Mouse (Mus musculus) layer of hippocampus, adult 8-10 months (tissue): Measurements from ENCODE around the gene Lrrc7. TPM values are rescaled to one million over a fixed set of nuclear protein-coding genes. Genes with fewer than 3 reads are reported as not detected.
"Not testable (repeated sequence)": the region's sequence is repeated elsewhere in the genome, so short reads cannot be mapped to it uniquely, and the experiment has no call there.

ENCODE experiments used
- DNase-seq, 2 experiments: peaks; one replicate each; pipeline ENCODE4 v3.0.0; 2022; ENCODE audit warnings: low spot score in 2 of 2
- total RNA-seq, 4 experiments: library from RNA; stranded (reverse); gene quantifications; 2 replicates each; pipeline ENCODE4 v1.2.4; 2022

Lrrc7 gene
- total RNA-seq, 4 experiments from 2014 or later: 96.6 to 121 (median 109) TPM

DNA sequence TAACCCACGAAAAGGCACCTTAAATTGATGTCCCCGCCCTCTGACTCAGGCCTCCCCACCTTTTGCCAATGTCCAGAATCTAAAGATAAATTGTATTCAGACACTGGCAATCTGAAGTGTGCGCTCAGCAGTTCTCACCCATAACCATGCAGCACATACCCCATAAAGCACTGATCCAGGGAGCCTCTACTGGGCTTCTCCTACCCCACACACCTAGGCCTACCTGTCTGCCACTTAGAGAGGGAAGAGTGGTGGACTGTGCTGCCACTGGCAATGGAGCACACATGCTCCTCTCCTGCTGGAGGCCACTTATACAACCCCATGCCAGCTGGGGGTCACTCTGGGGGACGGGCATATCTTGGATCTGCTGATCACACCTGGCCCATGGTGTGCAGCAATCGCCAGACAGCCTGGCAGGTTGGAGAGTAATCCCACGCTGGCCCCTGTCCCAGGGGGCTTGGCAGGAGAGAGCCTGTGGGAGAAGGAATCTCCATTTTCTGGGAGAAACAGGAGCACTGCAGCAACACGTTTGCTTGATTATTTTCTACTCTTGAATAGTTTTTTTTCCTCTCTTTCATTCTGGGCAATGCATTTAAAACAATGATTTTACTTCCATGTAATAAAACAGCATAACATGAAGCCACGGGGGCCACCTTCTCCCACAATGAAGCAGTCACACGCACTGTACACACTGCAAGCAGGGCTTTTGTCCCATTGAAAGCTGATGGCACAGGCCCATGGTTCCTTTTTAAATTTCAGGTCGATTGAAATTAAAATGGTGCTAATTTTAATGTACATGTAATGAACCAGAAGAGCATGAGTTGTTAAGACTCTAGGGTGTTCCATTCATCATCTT is 386.9 kb downstream of the Lrrc7 start:
- DNase-seq: no peak

DNA sequence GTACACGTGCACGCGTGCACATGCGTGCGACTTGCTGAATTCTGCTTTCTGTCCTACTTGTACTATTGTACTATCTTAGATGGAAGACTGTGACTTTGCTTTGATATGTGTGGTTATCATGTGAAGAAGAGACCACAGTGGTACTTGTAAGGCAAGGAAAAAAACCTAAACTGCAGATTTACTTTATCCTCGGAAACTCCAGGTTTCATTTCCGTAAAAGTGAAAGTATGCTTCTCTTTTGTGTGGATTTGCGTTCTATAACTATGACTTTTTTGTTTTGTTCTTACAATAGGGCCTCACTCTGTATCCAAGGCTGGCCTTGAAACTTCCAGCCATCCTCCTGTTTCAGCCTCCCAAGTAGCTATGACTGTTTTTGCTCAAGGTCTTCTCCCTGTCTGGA is 392.8 kb downstream of the Lrrc7 start:
- DNase-seq: no peak

DNA sequence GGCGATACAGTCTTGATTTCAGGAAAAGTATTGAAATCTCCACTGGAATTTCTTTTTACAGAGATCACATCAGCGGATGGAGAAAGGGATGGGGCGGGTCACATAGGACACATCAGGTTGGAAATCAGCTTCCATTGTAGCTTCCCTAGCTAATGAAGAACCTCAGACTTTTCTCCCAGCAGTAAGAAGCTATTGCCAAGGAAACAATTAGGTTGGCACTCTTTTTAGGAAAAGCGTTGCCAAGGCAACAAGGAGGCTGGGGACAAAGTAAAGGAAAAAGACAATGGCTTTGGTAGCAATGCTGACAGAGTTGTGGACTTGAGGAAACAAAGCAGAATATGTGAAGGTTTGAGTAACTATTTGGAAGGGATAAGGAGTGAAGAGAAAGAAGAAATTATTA is 393.6 kb downstream of the Lrrc7 start:
- no peak for DNase-seq

DNA sequence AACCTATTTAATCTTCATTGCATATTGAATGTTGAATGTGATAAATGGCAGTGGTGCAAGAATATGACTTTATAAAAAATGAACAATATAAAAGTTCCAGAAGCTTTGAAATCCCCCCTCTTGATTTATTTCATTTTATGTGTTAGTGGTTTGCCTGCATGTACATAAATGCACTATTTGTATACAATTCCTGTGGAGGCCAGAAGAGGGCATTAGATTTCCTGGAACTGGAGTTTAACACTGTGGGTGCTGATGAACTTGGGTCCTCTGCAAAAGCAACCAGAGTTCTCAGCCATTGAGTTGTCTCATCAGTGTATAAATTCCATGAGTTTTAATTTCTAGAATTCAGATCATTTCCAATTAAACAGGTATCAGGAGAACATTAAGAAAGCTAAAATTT is 397.0 kb downstream of the Lrrc7 start:
- no peak for DNase-seq

DNA sequence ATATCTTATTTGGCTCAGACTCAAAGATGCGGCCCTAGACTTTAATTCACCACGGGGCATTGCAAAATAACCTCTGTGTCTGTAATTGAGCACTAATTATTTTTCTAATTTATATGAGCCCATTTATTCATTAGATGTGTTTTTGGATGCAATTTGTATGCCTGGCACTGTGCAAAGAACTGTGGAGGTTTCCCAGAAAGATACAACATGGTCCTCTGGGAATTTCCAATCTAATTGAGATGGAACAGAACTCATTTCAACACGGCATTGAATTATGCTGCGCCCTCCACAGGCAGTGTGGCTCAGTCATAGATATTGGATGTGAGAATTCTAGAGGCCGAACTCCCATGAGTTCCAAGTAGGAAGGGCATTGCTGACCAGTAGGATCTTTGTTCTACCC is 397.6 kb downstream of the Lrrc7 start:
- DNase-seq: no peak

DNA sequence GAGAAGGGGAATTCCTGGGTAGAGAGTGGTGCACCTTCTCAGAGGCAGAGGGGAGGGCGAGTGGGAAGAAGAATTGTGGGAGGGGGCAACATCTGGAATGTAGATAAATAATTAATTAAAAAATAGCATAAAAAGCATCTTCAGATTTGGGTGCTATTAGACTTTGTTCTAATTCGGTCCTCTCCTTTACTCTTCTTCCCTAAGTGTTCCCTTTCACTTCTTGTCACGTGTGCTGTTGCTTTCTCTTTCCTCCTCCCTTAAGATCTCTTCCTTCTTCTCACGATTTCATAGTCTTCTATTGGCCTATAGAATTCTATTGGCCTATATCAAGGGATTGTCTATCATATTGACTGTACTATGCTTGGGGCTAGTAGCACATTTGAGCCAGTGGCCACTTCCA is 398.9 kb downstream of the Lrrc7 start:
- no peak for DNase-seq

DNA sequence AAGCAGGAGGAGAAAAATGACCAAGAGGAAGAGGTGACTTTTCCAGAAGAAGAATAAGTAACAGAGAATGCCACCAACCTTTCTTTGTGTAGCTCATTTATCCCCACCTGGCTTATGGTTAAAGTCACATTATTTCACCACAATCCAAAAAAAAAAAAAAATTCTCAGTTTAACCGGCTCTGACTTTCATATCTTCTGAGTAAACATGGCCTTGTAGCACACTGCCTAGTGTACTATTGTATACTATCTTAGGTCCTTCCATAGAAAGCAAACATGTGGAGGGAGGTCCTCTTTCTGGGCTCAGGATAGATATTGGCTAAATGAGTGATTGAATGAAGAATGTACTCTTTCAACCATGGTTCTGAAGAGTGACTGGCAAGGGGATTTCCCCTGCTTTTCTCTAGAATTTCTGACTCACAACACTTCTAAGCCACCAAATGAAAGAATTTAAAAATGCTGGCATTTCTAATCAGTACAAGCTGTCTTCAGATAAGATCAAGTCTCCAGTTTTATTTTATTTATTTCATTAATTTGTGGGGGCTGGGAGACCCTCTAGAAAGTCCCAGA is 400.0 kb downstream of the Lrrc7 start:
- no peak for DNase-seq

DNA sequence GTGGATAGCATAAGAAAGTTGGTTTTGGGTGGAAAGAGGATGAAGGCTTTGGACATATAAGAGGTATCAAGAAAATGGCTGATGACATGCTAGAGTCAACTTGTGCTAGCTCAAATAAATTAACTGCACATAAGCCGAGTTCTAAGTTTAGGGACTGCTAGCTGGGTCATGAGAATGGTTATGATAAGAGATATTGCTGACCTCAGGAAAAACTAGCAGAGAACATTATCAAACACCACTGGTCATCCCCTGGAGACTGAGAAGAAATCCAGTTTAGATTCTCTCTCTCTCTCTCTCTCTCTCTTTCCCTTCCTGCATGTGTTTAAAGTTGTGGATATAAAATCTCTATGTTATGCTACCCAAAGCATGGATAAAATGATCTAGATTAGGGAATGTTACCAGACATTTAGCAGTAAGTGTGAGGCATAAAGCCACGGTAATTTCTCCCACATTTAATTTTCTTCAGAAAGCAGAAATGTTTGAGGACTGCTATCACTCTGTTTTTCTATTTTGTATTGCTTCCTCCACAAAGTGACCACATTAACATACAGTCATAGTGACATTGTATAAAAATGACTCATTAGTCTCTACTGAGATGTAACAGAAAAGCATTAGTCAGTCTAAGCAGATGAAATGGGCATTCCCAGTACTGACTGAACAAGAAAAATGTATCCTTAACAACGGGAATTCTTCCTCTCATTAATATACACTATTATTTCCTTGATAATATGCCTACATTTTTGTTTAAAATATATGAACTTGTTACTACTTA is 406.3 kb downstream of the Lrrc7 start:
- DNase-seq: no peak

DNA sequence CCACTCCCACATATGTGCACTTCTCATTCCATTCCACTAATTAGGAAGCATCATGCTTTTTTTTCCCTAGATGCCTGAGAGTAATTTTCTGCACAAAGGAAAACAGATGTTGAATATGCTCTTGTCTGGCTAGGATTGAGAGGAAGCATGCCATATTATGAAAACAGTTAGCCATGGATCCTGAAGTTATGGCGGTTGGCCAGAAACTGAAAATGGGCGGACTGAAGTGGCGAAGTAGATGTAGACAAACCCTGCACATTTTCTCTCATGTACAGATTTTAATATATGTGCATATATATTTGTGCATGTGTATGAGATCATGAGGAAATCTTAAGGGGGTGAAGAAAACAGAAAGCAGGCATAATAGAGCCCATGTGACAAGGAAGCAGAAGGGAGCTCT is 407.9 kb downstream of the Lrrc7 start:
- no peak for DNase-seq

DNA sequence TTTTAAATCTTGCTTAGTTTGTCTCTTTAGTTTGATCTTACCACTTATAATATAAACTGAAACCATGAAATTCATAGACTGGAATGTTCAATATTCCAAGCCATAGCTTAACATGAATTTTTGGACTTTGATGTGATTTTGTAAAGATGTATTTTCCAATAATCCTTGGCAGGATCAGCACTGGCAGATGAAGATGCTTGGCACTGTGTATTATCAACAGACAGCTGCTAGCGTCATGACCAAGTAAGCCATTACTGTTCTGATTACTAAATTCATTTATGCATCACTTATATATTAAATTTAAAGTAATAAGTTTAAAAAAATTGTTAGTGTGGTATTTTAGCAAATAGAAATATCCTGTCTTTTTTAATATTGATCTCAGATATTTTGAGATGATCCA is 413.0 kb downstream of the Lrrc7 start:
- no peak for DNase-seq

DNA sequence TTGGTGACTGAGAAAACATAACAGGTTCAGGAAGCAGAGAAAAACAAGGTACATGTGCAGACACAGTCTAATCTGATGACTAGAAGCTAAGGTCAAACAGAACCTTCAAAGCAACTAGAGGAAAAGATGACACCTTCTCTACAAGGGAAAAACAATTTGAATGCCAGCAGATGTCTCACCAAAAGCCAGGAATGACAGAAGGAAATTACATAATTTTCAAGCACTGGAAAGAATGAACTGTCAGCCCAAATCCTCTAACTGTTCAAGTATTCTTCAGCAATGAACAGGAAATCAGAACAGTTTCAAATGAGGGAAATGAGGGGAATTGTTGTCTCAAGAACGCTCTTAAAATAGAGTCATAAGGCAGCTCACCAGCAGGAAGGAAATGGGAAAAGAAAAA is 421.4 kb downstream of the Lrrc7 start:
- no peak for DNase-seq

DNA sequence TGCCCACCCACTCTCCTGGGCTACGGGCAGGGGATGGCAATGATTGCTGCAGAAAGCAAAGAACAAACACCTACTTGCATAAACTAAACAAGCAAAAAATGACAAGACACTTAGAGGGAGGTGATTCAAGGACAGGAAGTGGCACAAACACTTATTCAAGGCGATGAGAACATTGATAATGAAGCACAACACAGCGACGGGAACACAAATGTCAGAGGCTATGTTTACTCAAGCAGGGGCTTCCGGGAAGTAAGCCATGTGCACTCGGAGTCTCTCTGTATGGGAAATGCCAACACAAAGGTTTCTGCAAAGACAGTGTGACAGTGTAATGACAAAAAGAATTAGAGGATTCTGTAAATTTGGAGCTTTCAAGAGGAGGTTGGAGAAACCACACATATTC is 424.2 kb downstream of the Lrrc7 start:
- no peak for DNase-seq

DNA sequence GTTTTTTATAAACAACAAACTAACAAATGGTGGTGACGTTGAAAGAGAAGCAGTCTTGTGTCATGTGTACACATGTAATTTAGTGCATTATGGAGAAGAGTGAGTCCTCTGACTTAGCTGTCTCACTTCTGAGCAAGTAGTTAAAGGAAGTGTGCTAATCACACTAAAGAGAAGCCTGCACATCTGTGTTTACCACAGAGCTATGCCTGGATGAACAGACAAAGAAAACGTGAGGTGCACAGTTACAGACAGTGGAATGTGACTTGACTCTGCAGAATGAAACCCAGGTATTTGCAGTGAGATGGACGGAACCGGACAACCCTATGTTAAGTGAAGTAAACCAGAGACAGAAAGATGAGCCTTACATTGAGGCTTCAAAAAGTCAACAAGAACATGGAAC is 430.3 kb downstream of the Lrrc7 start:
- no peak for DNase-seq

DNA sequence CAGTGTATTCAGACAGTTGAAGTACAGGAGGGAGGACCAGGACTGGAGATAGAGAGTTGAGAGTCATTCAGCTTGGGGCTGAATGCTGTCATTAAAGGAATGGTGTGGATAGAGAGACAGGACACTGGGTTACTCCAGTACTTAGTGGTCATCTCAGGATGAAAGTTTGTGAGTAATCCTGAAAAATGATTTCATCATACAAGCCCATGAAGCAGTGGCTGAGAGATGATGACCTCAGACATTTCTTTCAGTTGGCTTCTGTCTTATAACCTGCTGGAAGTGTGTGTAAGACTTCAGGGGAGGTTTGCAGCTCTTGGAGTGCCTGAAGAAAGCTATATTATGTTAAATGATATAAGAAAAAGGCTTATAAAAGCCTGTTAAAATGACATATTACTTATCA is 430.8 kb downstream of the Lrrc7 start:
- no peak for DNase-seq

DNA sequence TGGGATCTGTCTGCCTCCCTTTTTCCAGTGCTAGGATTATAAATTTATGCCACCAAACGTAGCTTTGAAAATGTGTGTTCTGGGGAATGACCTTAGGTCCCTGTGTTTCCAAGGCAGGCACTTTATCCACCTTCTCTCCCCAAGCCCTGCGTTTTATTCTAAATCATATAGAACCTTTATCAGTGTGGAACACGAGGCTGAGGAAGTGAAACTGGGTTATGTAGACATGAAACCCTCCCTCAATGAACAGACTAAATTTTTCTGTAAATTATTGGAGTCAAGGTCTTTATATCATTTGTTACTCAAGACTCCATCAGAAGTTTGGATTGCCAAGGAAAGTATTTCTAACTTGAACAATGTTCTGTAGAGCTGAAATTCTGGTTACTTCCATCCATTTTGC is 439.1 kb downstream of the Lrrc7 start:
- DNase-seq: no peak

DNA sequence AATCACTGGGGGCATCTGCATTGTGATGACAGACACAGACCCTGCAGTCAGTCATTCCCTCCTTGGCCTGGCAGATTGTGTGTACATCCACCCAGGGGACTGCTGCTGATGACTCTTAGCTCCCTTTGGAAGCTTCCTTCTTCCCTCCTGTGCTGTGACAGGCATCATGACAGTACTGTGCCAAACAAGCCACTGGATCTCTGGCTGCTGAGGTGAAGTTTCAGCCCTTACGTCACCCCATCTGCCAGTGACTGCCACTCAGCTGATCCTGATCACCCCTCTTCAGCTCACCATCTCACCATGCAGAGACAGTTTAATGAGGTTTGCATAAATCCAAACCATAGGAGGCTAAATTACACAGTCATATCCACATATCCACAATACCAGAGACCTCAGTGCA is 456.8 kb downstream of the Lrrc7 start:
- no peak for DNase-seq

DNA sequence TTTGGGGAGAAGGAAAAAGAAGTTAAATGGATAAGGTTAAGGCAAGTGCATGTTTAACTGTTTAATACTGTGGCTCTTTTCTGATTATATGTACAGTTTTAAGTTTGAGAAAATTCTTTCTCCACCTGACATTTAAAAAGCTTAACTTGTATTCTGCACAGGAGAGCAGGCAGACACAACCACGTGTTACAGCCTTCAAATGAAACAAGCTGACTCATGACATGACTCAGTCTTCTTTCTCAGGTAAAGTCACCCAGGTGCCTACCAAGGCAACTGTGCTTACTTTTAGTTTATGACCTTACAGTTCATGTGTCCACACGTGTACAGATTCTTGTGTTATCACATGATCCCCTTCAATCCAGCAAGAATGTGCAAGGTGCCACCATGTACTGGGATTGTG is 458.6 kb downstream of the Lrrc7 start:
- DNase-seq: no peak

DNA sequence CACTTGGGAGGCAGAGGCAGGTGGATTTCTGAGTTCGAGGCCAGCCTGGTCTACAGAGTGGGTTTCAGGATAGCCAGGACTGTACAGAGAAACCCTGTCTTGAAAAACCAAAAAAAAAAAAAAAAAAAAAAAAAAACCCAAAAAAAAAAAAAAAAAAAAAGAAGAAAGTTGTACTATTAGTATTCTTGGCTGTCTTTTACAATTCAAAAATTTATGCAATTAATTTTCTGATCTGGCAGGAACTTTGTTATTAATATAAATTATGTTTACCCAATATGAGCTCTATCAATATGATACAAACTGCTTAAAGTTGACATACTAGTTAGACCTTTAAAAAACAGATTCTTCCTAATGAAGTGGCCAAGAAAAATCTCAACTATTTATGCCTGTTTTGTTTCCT is 459.5 kb downstream of the Lrrc7 start:
- not testable (repeated sequence) for DNase-seq

DNA sequence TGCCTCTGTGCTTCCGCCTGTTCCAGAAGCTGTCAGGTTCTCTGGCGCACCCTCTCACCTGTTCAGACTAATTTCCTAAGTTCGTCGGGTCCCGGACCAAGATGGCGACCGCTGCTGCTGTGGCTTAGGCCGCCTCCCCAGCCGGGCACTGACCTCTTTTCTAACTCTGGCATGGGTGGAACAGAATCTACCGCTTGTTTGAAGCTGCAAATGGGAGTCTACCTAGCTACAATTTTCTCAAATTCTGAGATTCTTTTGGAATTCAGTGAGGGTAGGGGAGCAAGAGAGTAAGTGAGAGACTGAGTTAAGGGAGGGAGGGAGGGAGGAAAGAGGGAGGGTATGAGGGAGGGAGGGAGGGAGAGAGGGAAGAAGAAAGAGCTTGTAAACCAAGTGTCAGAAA is 460.0 kb downstream of the Lrrc7 start:
- not testable (repeated sequence) for DNase-seq

DNA sequence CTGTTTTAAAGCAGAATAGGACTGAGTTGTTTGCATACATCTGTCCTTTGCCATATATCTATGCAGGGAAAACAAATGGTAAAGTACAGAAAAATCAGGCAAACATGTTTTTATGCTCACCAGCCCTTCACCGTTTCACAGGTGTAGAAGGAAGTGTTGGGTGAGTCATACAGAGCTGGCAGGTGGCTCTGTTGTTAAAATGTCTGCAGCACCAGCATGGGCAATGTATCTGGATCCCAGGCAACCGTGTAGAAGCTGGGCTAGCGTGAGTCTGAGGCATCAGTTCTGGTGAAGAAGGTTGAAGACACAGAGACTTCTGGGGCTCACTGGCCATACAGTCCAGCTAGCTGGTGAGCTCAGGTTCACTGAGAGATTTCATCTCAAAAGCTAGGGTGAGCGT is 468.1 kb downstream of the Lrrc7 start:
- DNase-seq: peak in 1 of 2 experiments; percentile 3

DNA sequence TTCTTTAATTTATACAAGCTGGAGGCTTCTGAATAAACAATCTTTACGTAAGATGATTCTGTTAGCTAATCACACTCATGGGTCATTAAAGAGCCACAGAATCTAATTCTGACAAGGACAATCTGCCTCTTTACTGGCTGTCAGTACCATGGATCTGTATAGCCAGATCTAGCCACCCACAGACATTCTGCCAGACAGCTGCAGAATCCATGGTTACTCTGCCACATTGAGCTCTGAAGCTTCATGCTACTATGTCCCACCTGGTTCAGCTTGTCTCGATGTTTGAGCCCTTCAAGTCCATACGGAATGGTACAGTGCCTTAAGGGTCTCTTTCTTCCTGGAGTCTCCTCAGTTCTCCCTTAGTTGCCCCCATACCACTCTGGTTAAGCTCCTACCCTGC is 470.4 kb downstream of the Lrrc7 start:
- peak; percentile 67 to 69 for DNase-seq

DNA sequence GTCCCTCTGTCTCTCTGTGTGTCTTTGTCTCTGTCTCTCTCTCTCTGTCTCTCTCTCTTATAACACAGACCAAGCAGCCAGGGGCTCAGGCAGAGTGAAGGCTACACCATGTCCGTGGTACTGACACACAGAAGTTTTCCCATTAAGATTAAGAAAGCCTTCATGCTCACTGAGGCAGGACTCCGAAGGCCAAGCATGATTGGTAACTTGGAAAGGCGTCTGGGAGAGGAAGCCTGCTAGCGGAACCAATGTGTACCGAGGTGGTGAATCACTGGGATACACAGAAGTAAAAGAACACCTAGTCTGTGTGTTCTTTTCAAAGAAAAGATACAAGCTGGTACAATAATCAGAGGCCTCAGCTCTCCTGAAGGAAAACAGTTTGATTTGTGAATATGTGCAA is 484.2 kb downstream of the Lrrc7 start:
- DNase-seq: no peak

DNA sequence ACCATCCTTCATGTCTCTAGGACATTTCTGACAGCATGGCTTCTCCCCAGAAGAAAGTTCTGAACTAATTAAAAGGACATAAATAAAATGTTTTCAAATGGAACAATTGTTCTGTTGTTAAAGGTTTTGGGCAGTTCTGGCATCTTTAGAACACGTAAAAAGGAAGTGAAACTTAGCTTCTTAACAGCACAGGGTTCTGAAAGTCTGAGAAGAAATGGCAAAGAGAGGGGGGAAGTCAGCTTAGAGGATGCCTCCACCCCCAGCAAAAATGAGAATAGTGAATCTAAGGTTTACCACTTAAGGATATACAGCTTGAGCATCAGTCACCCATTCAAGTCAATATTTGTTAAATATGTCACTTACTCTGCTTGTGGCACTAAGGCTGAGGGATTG is 484.6 kb downstream of the Lrrc7 start:
- DNase-seq: no peak
